Mouse (Mus musculus) adrenal gland, adult 2 months (tissue): ENCODE measurements around the gene Lrrc47. TPM values are rescaled to one million over a fixed set of nuclear protein-coding genes. Genes with fewer than 3 reads are reported as not detected.

ENCODE experiments used
- polyA plus RNA-seq: library from polyadenylated mRNA; depleted of rRNA; stranded (reverse); fragments of >200 nt; gene quantifications from 2 replicates; pipeline ENCODE4 v1.2.3, GENCODE M21; 2012; rRNA removed
- total RNA-seq, 2 experiments: library from RNA; stranded (reverse); gene quantifications; 2 replicates each; pipeline ENCODE4 v1.2.3; 2021

Lrrc47 gene
- total and polyA plus RNA-seq, 3 experiments = 39.7 to 75.9 (median 53.8) TPM

Other genes with a start within 250 kb of the Lrrc47 start
- 10 to 100 TPM; 18.0 to 19.9 TPM for gene A430005L14Rik, start 54.5 kb upstream of the Lrrc47 start, total RNA-seq
- gene A430005L14Rik, start 54.5 kb upstream of the Lrrc47 start, polyA plus RNA-seq = 45.5 and 47.9 TPM in 2 replicates
- 1 to 10 TPM; 2.9 to 3.7 TPM for gene Dffb, start 36.6 kb upstream of the Lrrc47 start, total RNA-seq
- gene Dffb, start 36.6 kb upstream of the Lrrc47 start, polyA plus RNA-seq = 12.7 and 13.5 TPM in 2 replicates
- gene Cep104, start 36.5 kb upstream of the Lrrc47 start, total RNA-seq = 10 to 100 TPM; 25.6 to 25.7 TPM
- 18.4 and 22.4 TPM in 2 replicates for gene Cep104, start 36.5 kb upstream of the Lrrc47 start, polyA plus RNA-seq
- 10 to 100 TPM; 54.7 to 69.5 TPM for gene Smim1, start 14.5 kb downstream of the Lrrc47 start, total RNA-seq
- 130 and 143 TPM in 2 replicates for gene Smim1, start 14.5 kb downstream of the Lrrc47 start, polyA plus RNA-seq
- gene Ccdc27, start 30.9 kb downstream of the Lrrc47 start, total RNA-seq = not detected
- gene Ccdc27, start 30.9 kb downstream of the Lrrc47 start, polyA plus RNA-seq = not detected in 2 replicates
- not detected for gene Trp73, start 128.5 kb downstream of the Lrrc47 start, total RNA-seq
- gene Trp73, start 128.5 kb downstream of the Lrrc47 start, polyA plus RNA-seq = 0.30 TPM in 1 of 2 replicates, not detected in the other
- 10 to 100 TPM; 16.7 to 20.4 TPM for gene Wrap73, start 130.6 kb downstream of the Lrrc47 start, total RNA-seq
- 41.0 and 41.1 TPM in 2 replicates for gene Wrap73, start 130.6 kb downstream of the Lrrc47 start, polyA plus RNA-seq
- gene Tprgl, start 148.9 kb downstream of the Lrrc47 start, total RNA-seq = 100 to 1,000 TPM; 151 to 180 TPM
- gene Tprgl, start 148.9 kb downstream of the Lrrc47 start, polyA plus RNA-seq = 188 and 210 TPM in 2 replicates
- gene Megf6, start 159.0 kb downstream of the Lrrc47 start, total RNA-seq = 1 to 10 TPM; 2.3 to 2.6 TPM
- gene Megf6, start 159.0 kb downstream of the Lrrc47 start, polyA plus RNA-seq = 4.5 and 5.3 TPM in 2 replicates